Mouse (Mus musculus) spleen, postnatal 10 days (tissue): ENCODE measurements around the gene Zfhx2.

Source experiments
- DNase-seq, 2 experiments: peaks; one replicate each; pipeline ENCODE4 v3.0.0; 2021 to 2022; ENCODE audit warnings: low spot score in 2 of 2

The Zfhx2 gene

DNA sequence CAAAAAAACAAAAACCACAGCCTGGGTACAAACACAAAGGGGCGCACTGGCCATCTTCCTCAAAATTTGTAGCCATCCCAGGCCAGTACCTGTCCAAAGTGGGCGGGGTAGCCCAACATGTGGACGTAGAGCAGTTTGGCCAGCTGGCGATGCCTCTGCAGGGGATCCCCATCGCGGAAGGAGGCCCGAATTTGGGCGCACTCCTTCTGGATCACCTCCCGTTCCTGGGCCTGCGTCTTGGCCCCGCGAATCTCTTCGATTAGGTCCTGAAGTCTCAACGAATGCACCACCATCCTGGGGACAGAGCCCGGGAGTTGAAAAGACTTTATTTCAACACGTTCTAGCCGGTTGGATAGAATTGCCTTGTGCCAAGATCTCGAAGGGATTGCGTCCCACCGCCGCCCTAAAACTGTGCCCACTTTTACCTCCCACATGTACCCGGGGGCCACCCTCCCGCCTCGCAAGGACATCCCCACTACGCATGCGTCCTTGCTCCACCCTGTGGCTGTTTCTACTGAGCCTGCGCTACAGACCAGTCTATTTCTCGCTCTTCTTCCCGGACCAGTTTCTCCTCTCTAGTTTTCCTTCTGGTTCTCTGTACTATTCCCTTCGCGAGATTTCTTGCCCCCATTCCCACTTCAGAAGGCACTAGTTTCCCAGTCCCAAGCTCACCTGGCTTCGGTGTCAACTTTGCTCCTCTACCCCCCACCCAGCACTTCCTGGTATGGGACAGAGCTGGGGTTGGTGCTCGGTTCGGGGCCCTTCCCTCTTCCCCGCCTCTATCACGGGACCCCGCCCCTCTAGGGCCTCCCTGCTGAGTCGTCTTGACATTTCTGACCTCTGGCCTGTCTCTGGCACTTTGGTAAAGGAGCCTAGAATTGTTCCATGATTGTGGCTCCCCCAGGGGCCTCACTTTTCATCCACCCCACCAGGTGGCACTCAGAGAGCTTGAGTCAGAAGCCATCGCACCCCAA is 14.0 kb upstream of the Zfhx2 start, which contains the start of gene Ap1g2:
TSS of gene Ap1g2 (minus strand) at position 758 of the 974 bp plus-strand sequence.
- DNase-seq = peak; percentile 70 to 81

DNA sequence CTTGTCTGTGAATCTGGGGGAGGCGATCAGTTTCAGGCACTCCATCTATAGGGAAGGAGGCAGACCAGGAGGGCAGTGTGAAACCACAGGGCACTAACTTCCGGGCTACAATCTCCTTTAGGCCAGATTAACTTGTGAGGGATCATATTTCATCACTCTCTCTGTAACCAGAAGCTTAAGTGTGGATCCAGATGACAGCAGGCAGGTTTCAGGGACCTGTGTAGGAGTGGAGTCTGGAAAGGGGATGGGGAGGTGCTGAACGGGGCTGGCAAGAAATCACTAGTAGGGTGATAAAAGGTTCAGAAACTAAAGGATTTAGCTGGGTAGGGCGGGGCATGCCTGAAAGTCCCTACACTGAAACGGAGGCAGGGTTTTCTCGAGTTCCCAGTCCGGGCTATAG is 13.3 kb upstream of the Zfhx2 start:
- DNase-seq = no peak

DNA sequence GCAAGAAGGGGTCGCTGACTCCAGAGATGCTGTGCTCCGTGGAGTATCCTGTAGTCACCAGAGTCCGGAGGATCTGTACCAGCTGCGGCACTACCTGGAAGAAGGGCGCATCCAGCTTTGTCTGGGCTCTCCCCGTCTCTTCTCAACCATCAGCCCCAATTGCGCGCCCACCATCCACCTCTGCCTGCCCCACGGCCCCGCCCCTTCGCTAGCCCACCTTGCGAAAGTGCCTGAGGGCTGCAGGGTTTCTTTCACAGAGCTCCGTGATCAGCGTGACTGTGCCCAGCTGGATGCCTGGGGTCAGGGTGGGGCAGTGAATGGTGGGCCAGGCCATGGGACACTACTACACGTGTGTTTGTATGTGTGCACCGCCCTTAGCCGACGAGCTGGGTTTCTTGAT is 12.2 kb upstream of the Zfhx2 start:
- DNase-seq = no peak

DNA sequence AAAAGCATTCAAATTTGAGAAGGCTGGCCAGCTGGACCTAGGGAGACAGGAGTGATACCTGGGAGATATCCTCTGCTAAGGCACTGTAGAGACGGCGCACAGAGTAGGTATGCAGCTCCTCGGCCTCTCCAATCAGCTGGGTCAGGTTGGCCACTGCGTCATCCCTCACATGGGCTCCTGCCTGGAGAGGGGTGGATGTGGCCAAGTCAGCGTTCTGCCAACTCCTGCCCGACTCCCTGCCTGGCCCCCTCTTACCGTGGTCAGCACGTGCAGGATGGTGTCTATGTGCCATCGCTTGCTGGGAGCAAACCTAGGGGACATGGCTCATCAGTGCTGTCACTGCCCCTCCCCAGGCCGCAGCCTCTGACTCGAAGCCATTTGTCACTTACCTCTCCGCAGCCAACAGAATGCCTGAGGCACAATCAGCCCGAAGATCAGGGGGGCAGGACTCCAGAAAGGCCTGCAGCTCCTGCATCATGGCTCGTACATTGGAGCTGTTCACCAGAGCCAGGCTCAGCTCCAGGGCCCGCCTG is 10.2 kb upstream of the Zfhx2 start:
- no peak for DNase-seq

- peak in 1 of 2 experiments; percentile 65 for DNase-seq
Measured at GRCm38 (mm10) chr14:55101592-55101991, 9.5 kb upstream of the Zfhx2 start.

- DNase-seq = peak in 1 of 2 experiments; percentile 63
Measured at GRCm38 (mm10) chr14:55098067-55098466, 5.9 kb upstream of the Zfhx2 start.

DNA sequence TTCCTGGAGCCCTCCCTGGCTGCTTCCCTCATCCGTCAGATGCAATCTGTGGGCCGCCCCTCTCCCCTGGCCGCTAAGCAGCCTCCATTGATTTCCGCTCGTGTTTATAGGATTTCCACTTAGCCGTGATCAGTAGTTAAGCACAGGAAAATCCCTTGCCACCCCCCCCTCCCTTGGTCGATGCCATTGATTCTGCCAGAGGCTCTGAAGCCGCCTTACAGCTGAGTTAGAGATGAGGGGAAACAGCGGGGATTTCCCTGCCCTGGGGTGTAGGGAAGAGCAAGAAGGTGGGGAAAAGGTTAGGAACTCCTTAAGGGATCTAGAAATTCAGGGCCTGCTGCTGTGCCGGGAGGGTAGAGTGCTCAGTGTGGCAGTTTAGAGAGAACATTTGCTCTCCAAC is 5.5 kb upstream of the Zfhx2 start:
- no peak for DNase-seq

DNA sequence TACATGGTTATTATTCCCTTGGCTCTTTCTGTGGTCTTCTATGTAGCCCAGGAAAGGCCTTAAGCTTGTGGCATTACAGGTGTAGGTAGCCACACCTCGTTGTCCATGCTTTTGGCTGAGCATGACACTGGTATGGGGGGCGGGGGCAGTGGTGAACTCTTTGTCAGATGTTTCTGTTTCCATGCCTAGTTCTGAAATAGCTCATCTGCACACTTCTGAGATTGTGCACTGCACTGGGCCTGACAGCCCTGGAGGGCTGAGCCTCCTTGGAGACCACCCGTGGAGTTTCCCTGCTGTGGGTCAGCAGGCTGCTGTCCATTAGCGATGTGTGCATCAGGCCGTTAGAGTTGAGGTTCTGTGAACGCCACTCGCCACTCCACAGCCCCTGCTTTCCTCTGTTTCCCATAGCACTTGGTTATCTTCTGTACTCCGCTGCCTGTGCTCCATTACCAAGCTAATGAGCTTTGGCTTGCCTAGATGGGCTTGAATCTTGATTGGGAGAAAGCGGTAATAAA is 4.5 kb upstream of the Zfhx2 start:
- DNase-seq = no peak

DNA sequence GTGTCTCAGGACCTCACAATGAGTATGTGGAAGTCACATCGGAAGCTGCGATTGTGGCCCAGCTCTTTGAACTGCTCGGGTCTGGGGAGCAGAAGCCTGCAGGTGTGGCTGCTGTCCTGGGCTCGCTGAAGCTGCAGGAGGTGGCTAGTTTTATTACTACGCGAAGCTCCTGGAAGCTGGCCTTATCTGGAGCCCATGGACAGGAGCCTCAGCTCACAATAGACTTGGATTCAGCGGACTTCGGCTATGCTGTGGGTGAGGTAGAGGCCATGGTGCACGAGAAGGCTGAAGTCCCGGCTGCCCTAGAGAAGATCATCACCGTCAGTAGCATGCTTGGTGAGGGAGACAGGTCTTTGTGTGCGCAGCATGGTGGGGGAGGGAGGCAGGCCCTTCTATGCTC is 3.5 kb upstream of the Zfhx2 start:
- no peak for DNase-seq

GRCm38 (mm10) chr14:55095263-55095662 is 3.1 kb upstream of the Zfhx2 start:
- DNase-seq = no peak

DNA sequence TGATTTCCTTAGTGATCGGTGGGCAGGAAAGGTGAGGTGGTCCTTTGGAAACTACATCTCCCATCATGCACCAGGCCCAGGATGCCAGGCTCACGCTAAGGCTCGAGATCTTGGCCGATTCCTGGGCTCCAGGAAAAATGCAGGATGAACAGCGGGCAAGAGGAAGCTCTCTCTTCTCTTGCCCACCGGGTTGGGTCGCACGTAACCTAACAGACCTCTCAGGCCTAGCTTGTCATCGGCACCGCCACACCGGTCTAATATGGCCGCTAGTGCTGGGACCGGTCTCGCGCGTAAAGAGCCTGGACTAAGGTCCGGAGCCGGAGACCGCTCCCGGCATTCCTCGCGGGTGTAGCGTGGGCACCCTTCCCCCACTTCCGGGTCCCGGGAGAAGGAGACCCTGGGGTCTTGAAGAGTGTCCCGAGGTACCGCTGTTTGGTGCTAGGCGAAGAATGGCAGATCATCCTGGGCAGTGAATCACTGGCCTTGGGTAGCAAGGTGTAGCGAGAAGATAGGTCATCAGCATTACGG is 2.6 kb upstream of the Zfhx2 start, which contains the start of gene Thtpa:
TSS of gene Thtpa (plus strand) at position 81 of the 528 bp plus-strand sequence.
- peak; percentile 71 to 72 for DNase-seq

DNA sequence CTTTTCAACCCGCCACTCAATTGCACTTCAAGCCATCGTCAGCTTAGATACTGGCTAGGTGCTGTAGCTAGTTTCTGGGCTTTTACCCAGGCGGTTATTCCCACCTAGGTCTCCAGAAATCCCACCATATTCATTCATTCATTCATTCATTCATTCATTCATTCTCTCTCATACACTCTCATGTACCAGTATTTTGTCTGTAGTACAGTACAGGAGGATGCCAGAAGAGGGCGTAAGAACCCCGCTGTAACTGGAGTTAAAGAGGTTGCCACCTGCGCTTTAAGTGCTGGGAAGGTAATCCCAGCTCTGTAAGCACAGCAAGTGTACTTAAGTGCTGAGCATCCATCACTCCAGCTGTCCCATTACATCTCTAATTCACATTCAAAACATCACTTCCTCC is 1.8 kb upstream of the Zfhx2 start:
- DNase-seq = no peak

- DNase-seq = peak; percentile 39 to 42
Measured at GRCm38 (mm10) chr14:55091209-55091865, 787 bp downstream of the Zfhx2 start.

GRCm38 (mm10) chr14:55089199-55089947 is 2.8 kb downstream of the Zfhx2 start:
- DNase-seq = no peak

DNA sequence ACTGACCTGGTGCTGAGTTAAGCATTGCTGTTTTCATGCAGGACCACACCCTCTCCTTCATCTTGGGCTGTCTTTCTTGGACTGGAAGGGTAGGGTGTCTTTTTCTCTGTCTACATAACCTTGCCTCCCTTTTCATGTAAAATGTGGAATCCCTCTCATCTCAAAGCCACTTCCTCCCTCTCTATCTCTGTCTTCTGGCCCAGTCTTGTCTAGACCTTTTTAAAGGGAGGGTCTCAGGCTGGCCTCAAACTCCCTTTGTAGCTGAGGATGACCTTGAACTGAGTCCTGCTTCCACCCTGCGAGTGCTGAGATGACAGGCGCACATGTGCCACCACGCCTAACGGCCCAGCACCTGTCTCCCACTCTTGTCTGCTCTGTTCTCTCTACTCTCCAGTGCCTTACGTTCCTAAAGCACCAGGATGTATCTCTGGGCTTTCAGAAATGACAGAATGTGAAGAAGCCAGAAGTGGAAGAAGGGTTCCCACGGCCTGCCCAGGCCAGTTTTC is 6.1 kb downstream of the Zfhx2 start:
- no peak for DNase-seq

DNA sequence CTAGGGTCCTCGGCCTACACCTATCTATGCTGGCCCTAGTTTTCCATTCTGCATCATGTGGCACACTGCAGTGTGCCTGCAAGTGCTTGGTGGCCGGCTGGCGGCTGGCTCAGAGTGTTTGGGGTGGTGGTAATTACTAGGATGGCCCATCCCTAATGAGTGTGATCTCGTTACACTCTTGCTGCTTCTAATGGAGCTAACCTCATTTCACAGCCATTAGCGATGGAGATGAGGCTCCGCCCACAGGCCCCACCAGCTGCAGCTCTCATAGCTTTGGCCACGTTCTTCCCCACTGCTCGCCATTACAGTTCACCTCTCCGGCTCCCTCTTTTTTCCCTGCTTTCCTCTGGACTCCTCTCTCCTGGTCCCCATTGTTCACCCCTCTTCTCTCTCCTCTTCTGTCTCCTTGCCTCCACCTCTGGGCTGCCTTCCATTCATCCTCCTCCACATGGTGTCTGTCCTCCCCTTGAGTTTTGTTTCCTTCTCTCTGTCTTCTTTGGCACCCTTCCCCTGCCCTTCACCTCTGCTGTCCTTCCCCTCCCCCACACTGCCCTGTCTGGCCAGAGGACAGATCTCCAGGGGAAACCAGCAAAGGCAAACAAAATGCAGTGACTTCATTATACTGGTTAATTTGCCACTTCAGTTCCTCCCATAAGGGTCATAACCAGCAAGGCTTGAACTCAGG is 6.7 kb downstream of the Zfhx2 start:
- no peak for DNase-seq

DNA sequence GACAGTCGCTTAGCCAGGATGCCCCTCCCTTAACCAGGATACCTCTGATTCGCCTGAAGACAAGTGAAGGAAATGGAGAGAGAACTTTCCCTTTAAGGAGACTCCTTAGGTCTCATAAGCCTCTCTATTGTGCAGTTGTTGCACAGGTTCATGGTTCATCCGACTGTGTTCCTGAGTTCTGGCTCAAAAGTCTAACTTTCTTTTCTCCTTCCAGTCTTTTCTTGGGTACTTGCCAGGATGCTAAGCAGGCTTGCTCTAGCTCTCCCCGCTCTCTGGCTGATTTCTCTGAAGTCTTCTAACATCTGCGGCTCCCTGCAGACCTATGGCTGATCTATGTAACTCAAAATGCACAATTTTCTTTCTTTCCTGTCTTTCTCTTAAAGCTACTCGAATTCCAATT is 8.6 kb downstream of the Zfhx2 start:
- DNase-seq = no peak

DNA sequence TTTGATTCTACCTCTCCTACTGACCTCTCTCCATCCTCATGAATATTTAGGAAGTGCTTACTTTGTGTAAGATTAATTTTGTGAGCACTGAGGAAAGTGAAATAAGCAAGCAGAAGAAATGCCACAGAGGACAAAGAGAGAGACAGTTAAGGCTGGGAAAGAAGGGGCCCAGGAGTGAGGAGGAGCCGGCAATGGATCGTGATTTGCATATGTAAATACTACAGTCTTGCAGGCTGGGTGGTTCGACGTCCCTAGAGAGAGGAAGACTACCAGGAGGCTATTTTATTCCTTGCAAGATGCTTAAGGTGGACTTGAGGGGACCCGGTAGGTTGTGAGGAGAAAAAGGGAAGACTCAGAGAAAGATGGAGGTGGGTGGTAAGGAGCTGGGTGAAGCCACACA is 11.0 kb downstream of the Zfhx2 start:
- DNase-seq = no peak

- peak; percentile 65 to 86 for DNase-seq
Measured at GRCm38 (mm10) chr14:55079214-55079970, 12.7 kb downstream of the Zfhx2 start.
